Mouse (Mus musculus) Patski (cell line): ENCODE results near the gene Gpr26. TPM values are rescaled to one million over a fixed set of nuclear protein-coding genes. Genes with fewer than 3 reads are reported as not detected.

Source experiments
- ATAC-seq: fragments of 100-300 bp; one replicate; pipeline ENCODE4 v1.8.0; 2021
- CTCF ChIA-PET: fragments of 350-600 bp; sonication (Branson Sonifier 250); formaldehyde crosslinking; loops from one replicate; lab custom pipeline; 2022; ENCODE audit warnings: inconsistent platforms; lab: Charles Lee
- POLR2A ChIA-PET: fragments of 350-600 bp; sonication (Branson Sonifier 250); formaldehyde crosslinking; loops from one replicate; lab custom pipeline; 2022; ENCODE audit warnings: antibody characterized with exemption, inconsistent platforms; lab: Charles Lee
- DNase-seq: peaks from one replicate; pipeline ENCODE4 v3.0.0-alpha.2; 2011; ENCODE audit warnings: low read depth, low spot score
- H3K27me3 ChIP-seq: fragments of 371-371 bp; one replicate; pipeline ENCODE4 v1.5.1; 2021
- CTCF ChIP-seq: fragments of 100-300 bp; IDR thresholded peaks from one replicate; pipeline ENCODE4 v1.5.1; 2021
- in situ Hi-C: fragments of 300-500 bp; cut with MboI; formaldehyde crosslinking; loops from 3 replicates; pipeline ENCODE4 v1.11.1; 2018; ENCODE audit warnings: low pct_unique_long_range_greater_than_20kb, mixed read lengths
- polyA plus RNA-seq: library from polyadenylated mRNA; unstranded; gene quantifications from one replicate; pipeline ENCODE4 v1.2.3, GENCODE M21; 2021

Gene Gpr26
- polyA plus RNA-seq, 1 experiment from 2014 or later, result not detected

GRCm38 (mm10) chr7:131978609-131979008, 12.3 kb downstream of the Gpr26 start:
- no peak for ATAC-seq
- in situ Hi-C loops, result no loop called here
- ChIA-PET POLR2A (interaction anchor here (0.6 kb wide), 1 partner anchor 313 kb away, joined by 5 read pairs; no protein-coding TSS in a partner anchor), CTCF (no interaction called here)
- H3K27me3 ChIP-seq, result no peaks in the 10 kb centered on the region
- DNase-seq, result no peak
- TF ChIP-seq CTCF, result no peak

- no peak for TF ChIP-seq CTCF
These were observed 22.8 kb downstream of the Gpr26 start for GRCm38 (mm10) chr7:131989056-131989455.

GRCm38 (mm10) chr7:131992226-131992625, 26.0 kb downstream of the Gpr26 start:
- no peak for DNase-seq
- H3K27me3 ChIP-seq, result no peaks in the 10 kb centered on the region
- no peak for TF ChIP-seq CTCF
- ChIA-PET CTCF (no interaction called here), POLR2A (no interaction called here)
- no peak for ATAC-seq
- in situ Hi-C loops, result no loop called here

More at GRCm38 (mm10) chr7:131989056-131989455, 22.8 kb downstream of the Gpr26 start:
- POLR2A ChIA-PET, result no interaction called here
- in situ Hi-C loops, result no loop called here
- ATAC-seq (no peak), DNase-seq (no peak)
- CTCF ChIA-PET, result no interaction called here
- H3K27me3 ChIP-seq, result no peaks in the 10 kb centered on the region

- no peaks in the 10 kb centered on the region for H3K27me3 ChIP-seq
- ATAC-seq, result no peak
- CTCF ChIA-PET, result no interaction called here
- in situ Hi-C loops, result no loop called here
- POLR2A ChIA-PET, result no interaction called here
- DNase-seq, result no peak
- TF ChIP-seq CTCF, result no peak
These were observed 26.6 kb downstream of the Gpr26 start for GRCm38 (mm10) chr7:131992873-131993272.

GRCm38 (mm10) chr7:132005996-132006696, 39.9 kb downstream of the Gpr26 start:
- CTCF ChIA-PET, result no interaction called here
- POLR2A ChIA-PET, result no interaction called here
- TF ChIP-seq CTCF, result no peak
- DNase-seq (no peak), ATAC-seq (no peak)
- no peaks in the 10 kb centered on the region for H3K27me3 ChIP-seq
- in situ Hi-C loops, result no loop called here

- ATAC-seq (no peak), DNase-seq (no peak)
- ChIA-PET POLR2A (no interaction called here), CTCF (no interaction called here)
- TF ChIP-seq CTCF, result no peak
- in situ Hi-C loops, result no loop called here
- H3K27me3 ChIP-seq, result no peaks in the 10 kb centered on the region
These were observed 42.7 kb downstream of the Gpr26 start for GRCm38 (mm10) chr7:132009002-132009401.

- TF ChIP-seq CTCF, result no peak
- CTCF ChIA-PET, result interaction anchor here (1.4 kb wide), 1 partner anchor 10 kb away, joined by 3 read pairs; no protein-coding TSS in a partner anchor
These were observed 46.9 kb downstream of the Gpr26 start for GRCm38 (mm10) chr7:132012969-132013679.

GRCm38 (mm10) chr7:132013970-132014369, 47.7 kb downstream of the Gpr26 start:
- ATAC-seq (no peak), DNase-seq (no peak)
- no peaks in the 10 kb centered on the region for H3K27me3 ChIP-seq
- ChIA-PET POLR2A (no interaction called here), CTCF (interaction anchor here (1.4 kb wide), 1 partner anchor 11 kb away, joined by 3 read pairs; no protein-coding TSS in a partner anchor)
- TF ChIP-seq CTCF, result no peak
- in situ Hi-C loops, result no loop called here

More at GRCm38 (mm10) chr7:132012969-132013679, 46.9 kb downstream of the Gpr26 start:
- H3K27me3 ChIP-seq, result no peaks in the 10 kb centered on the region
- POLR2A ChIA-PET, result no interaction called here
- ATAC-seq (no peak), DNase-seq (no peak)
- in situ Hi-C loops, result no loop called here

- no peak for ATAC-seq
- no peak for TF ChIP-seq CTCF
- no peaks in the 10 kb centered on the region for H3K27me3 ChIP-seq
- ChIA-PET CTCF (no interaction called here), POLR2A (no interaction called here)
- in situ Hi-C loops, result no loop called here
- DNase-seq, result no peak
These were observed 48.9 kb downstream of the Gpr26 start for GRCm38 (mm10) chr7:132015193-132015592.

GRCm38 (mm10) chr7:132015933-132016332, 49.7 kb downstream of the Gpr26 start:
- CTCF ChIA-PET, result no interaction called here
- H3K27me3 ChIP-seq, result no peaks in the 10 kb centered on the region
- ATAC-seq, result no peak
- POLR2A ChIA-PET, result no interaction called here
- no peak for DNase-seq
- in situ Hi-C loops, result no loop called here
- no peak for TF ChIP-seq CTCF

GRCm38 (mm10) chr7:132025591-132025990, 59.3 kb downstream of the Gpr26 start:
- POLR2A ChIA-PET, result no interaction called here

More at GRCm38 (mm10) chr7:132025591-132025990, 59.3 kb downstream of the Gpr26 start:
- ATAC-seq (no peak), DNase-seq (no peak)
- TF ChIP-seq CTCF, result no peak
- CTCF ChIA-PET, result no interaction called here
- peaks cover 5% of the 10 kb centered on the region for H3K27me3 ChIP-seq
- in situ Hi-C loops, result no loop called here
